Mouse (Mus musculus) C2C12 (cell line): ENCODE results near the gene Dnajb12.

Source experiments
- CTCF ChIP-seq: IDR thresholded peaks from one replicate; pipeline ENCODE4 v1.5.1; 2011; ENCODE audit not compliant: control insufficient read depth, insufficient read depth, insufficient read length
- FOSL1 ChIP-seq: IDR thresholded peaks from one replicate; pipeline ENCODE4 v1.8.0; 2011; ENCODE audit warnings: mild to moderate bottlenecking, low read length; ENCODE audit not compliant: poor library complexity, insufficient read depth, severe bottlenecking
- MAX ChIP-seq: IDR thresholded peaks from one replicate; pipeline ENCODE4 v1.6.1; 2011; ENCODE audit warnings: mild to moderate bottlenecking, control low read depth
- MYOD1 ChIP-seq: IDR thresholded peaks from one replicate; pipeline ENCODE4 v1.6.1; 2011; ENCODE audit warnings: low read depth; ENCODE audit not compliant: control insufficient read depth, insufficient read length

DNA sequence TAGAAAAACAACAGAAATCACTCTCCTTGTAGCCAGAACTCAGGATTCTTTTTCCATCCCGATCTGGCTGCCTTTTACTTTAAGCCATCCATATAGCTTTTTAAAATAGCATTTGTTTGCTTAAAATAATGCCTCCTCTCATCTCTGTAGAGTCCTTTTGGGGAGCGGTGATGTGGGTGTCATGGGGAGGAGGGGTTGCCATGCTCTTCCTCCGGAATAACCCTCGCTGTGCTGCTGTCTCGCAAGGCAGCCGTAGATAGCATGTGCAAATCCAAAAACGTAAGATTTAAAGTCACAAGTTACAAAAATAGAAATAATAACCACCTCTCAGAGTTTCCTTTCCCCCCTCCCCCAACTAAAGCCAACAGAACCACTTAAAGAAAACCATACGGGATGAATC lies 37.9 kb upstream of the Dnajb12 start:
- TF ChIP-seq MYOD1 = no peak
- no peak for TF ChIP-seq CTCF
- TF ChIP-seq MAX = no peak
- TF ChIP-seq FOSL1 = no peak
